Mouse (Mus musculus) kidney, postnatal 0 days (tissue): ENCODE results near the gene Gm21970. TPM values are rescaled to one million over a fixed set of nuclear protein-coding genes. Genes with fewer than 3 reads are reported as not detected.

Experiments
- ATAC-seq: fragments of 200-750 bp; cut with Nextera tagmentation; replicated peaks from 2 replicates; pipeline ENCODE4 v1.8.0; 2017; ENCODE audit warnings: low read depth, moderate number of reproducible peaks, moderate TSS enrichment, moderate library complexity; ENCODE audit not compliant: low FRiP score
- DNase-seq: peaks from one replicate; pipeline ENCODE4 v3.0.0-alpha.2; 2016; ENCODE audit warnings: low spot score
- H3K27ac ChIP-seq: fragments of 300-500 bp; sonication (generic); 2 replicates; pipeline ENCODE4 v1.5.1; 2014; ENCODE audit warnings: mild to moderate bottlenecking
- H3K27me3 ChIP-seq: fragments of 300-500 bp; sonication (generic); 2 replicates; pipeline ENCODE4 v1.6.1; 2014; ENCODE audit warnings: low read length, mixed read lengths; ENCODE audit not compliant: insufficient read depth
- H3K36me3 ChIP-seq: fragments of 300-500 bp; sonication (generic); 2 replicates; pipeline ENCODE4 v1.6.1; 2014; ENCODE audit warnings: low read length, mixed read lengths; ENCODE audit not compliant: insufficient read depth
- H3K4me1 ChIP-seq: fragments of 300-500 bp; sonication (generic); replicated peaks from 2 replicates; pipeline ENCODE4 v1.6.1; 2014; ENCODE audit warnings: antibody characterized with exemption, low read length, mixed read lengths; ENCODE audit not compliant: insufficient read depth
- H3K4me2 ChIP-seq: fragments of 300-500 bp; sonication (generic); 2 replicates; pipeline ENCODE4 v1.6.1; 2014; ENCODE audit warnings: mild to moderate bottlenecking, low read length, moderate library complexity, mixed read lengths
- H3K4me3 ChIP-seq: fragments of 300-500 bp; sonication (generic); replicated peaks from 2 replicates; pipeline ENCODE4 v1.5.1; 2014; ENCODE audit warnings: low read depth, low read length
- H3K9ac ChIP-seq: fragments of 300-500 bp; sonication (generic); 2 replicates; pipeline ENCODE4 v1.6.1; 2014; ENCODE audit warnings: low read depth, low read length
- H3K9me3 ChIP-seq: fragments of 300-500 bp; sonication (generic); replicated peaks from 2 replicates; pipeline ENCODE4 v1.6.1; 2016; ENCODE audit warnings: low read length, inconsistent platforms, mixed read lengths
- CTCF ChIP-seq: IDR thresholded peaks from 2 replicates; pipeline ENCODE4 v1.5.1; 2016; ENCODE audit warnings: antibody characterized with exemption, low read depth, mild to moderate bottlenecking, moderate library complexity
- WGBS: fragments of 180-500 bp; shearing (Covaris S2); extraction: QIAGEN DNeasy Blood & Tissue Kit; methylation state at CpG from one replicate; pipeline ENCODE4 v1.1.7; 2014; 5-methylcytosine and 5-hydroxymethylcytosine counted together
- polyA plus RNA-seq: library from polyadenylated mRNA; unstranded; fragments of >200 nt; fragmentation: Nextera tagmentation; extraction: Ambion mirVana; gene quantifications from 2 replicates; pipeline ENCODE4 v1.2.1, GENCODE M21; 2015

Gene Gm21970
- polyA plus RNA-seq, 1 experiment from 2014 or later = not detected

GRCm38 (mm10) chr16:91394826-91395410 is 3.4 kb downstream of the Gm21970 start:
- no peak for TF ChIP-seq CTCF
- Histone ChIP-seq H3K9ac (no peak overlapping the region), H3K4me1 (no peaks in the 10 kb centered on the region), H3K9me3 (no peaks in the 10 kb centered on the region), H3K4me3 (no peak overlapping the region), H3K27me3 (no peaks in the 10 kb centered on the region), H3K36me3 (peaks cover 22% of the 10 kb centered on the region; the same call in 1 of the 2 replicates), H3K4me2 (no peak overlapping the region), H3K27ac (no peak overlapping the region)
- ATAC-seq = no peak
- no peak for DNase-seq
- WGBS = 83% methylated on average over 4 of the region's 4 CpGs

- WGBS = 61% methylated on average over 8 of the region's 8 CpGs
- DNase-seq (no peak), ATAC-seq (no peak)
- H3K27me3 ChIP-seq = no peaks in the 10 kb centered on the region
- H3K9ac ChIP-seq = no peak overlapping the region
- peaks cover 19% of the 10 kb centered on the region; the same call in 1 of the 2 replicates for H3K36me3 ChIP-seq
- no peaks in the 10 kb centered on the region for H3K9me3 ChIP-seq
- no peak overlapping the region for H3K27ac ChIP-seq
- H3K4me1 ChIP-seq = no peaks in the 10 kb centered on the region
- TF ChIP-seq CTCF = no peak
- H3K4me2 ChIP-seq = no peak overlapping the region
- no peak overlapping the region for H3K4me3 ChIP-seq
Observed at GRCm38 (mm10) chr16:91395633-91396392, 4.3 kb downstream of the Gm21970 start.

GRCm38 (mm10) chr16:91396844-91397537 is 5.5 kb downstream of the Gm21970 start:
- peaks cover 14% of the 10 kb centered on the region; the same call in 1 of the 2 replicates for H3K36me3 ChIP-seq

GRCm38 (mm10) chr16:91398030-91398429 is 6.5 kb downstream of the Gm21970 start:
- ATAC-seq (no peak; the same call in 1 of the 2 replicates), DNase-seq (no peak)
- Histone ChIP-seq H3K4me3 (no peak overlapping the region), H3K9ac (no peak overlapping the region), H3K9me3 (no peaks in the 10 kb centered on the region), H3K27ac (no peak overlapping the region), H3K4me1 (no peaks in the 10 kb centered on the region), H3K4me2 (no peak overlapping the region), H3K27me3 (no peaks in the 10 kb centered on the region), H3K36me3 (peaks cover 9% of the 10 kb centered on the region; the same call in 1 of the 2 replicates)
- 76% methylated on average over 12 of the region's 12 CpGs for WGBS
- TF ChIP-seq CTCF = no peak

More at GRCm38 (mm10) chr16:91396844-91397537, 5.5 kb downstream of the Gm21970 start:
- no peak overlapping the region for H3K27ac ChIP-seq
- DNase-seq (no peak), ATAC-seq (no peak)
- 75% methylated on average over 10 of the region's 10 CpGs for WGBS
- no peak overlapping the region for H3K4me2 ChIP-seq
- no peak overlapping the region for H3K9ac ChIP-seq
- TF ChIP-seq CTCF = no peak
- H3K27me3 ChIP-seq = no peaks in the 10 kb centered on the region
- H3K9me3 ChIP-seq = no peaks in the 10 kb centered on the region
- no peak overlapping the region for H3K4me3 ChIP-seq
- H3K4me1 ChIP-seq = no peaks in the 10 kb centered on the region

GRCm38 (mm10) chr16:91398944-91399343 is 7.4 kb downstream of the Gm21970 start:
- Histone ChIP-seq H3K4me2 (no peak overlapping the region), H3K27me3 (no peaks in the 10 kb centered on the region), H3K9ac (no peak overlapping the region), H3K36me3 (peaks cover 11% of the 10 kb centered on the region; the same call in 1 of the 2 replicates), H3K4me1 (no peaks in the 10 kb centered on the region), H3K27ac (no peak overlapping the region), H3K4me3 (no peak overlapping the region), H3K9me3 (no peaks in the 10 kb centered on the region)
- DNase-seq (no peak), ATAC-seq (no peak)
- no peak for TF ChIP-seq CTCF
- WGBS = 95% methylated on average over 7 of the region's 7 CpGs

GRCm38 (mm10) chr16:91401569-91402165 is 10.1 kb downstream of the Gm21970 start:
- Histone ChIP-seq H3K4me1 (peaks cover 3% of the 10 kb centered on the region; the same call in 1 of the 2 replicates), H3K27ac (no peak overlapping the region), H3K9ac (no peak overlapping the region), H3K27me3 (no peaks in the 10 kb centered on the region), H3K4me2 (no peak overlapping the region), H3K36me3 (peaks cover 9% of the 10 kb centered on the region; the same call in 1 of the 2 replicates), H3K4me3 (no peak overlapping the region), H3K9me3 (no peaks in the 10 kb centered on the region)
- WGBS = 72% methylated on average over 6 of the region's 6 CpGs
- ATAC-seq (no peak), DNase-seq (no peak)
- TF ChIP-seq CTCF = no peak
